Comparison of ENCODE assay signal across 7 mouse cellular contexts in genomic region chr9:64084231-64084630, GRCm38 (mm10). TPM values are rescaled to one million over a fixed set of nuclear protein-coding genes. Genes with fewer than 3 reads are reported as not detected.
DNase-seq lines count a peak whose midpoint lies in the region; ATAC-seq and TF ChIP-seq lines count a peak whose summit lies in the region.

No protein-coding gene starts in this region.

- H3K9me3 ChIP-seq in embryonic facial prominence, embryonic 15.5 days (replicated peaks): no peaks in the 10 kb centered on the region
- no peaks in the 10 kb centered on the region for H3K9me3 ChIP-seq in limb, embryonic 11.5 days (ENCODE audit: control insufficient read depth, low read length)

- H3K27ac ChIP-seq in embryonic facial prominence, embryonic 15.5 days (replicated peaks): peak overlapping the region; percentile 86
- H3K27ac ChIP-seq in limb, embryonic 11.5 days (replicated peaks; ENCODE audit: low read depth, low read length): no peak overlapping the region

- no peak overlapping the region for H3ac ChIP-seq in myocyte (ENCODE audit: control insufficient read depth, insufficient read length)

- ATAC-seq in Patski: peak; percentile 66
- no peak for ATAC-seq in embryonic facial prominence, embryonic 15.5 days (ENCODE audit: insufficient number of reproducible peaks, low FRiP score, low TSS enrichment, low read depth)
- no peak for ATAC-seq in limb, embryonic 11.5 days (ENCODE audit: insufficient number of reproducible peaks, low FRiP score, low TSS enrichment, low read depth)

- no peaks in the 10 kb centered on the region for H3K27me3 ChIP-seq in Patski
- H3K27me3 ChIP-seq in embryonic facial prominence, embryonic 15.5 days: no peaks in the 10 kb centered on the region
- 0 out of 2 replicates have a peak, but pooled peaks cover 2% of the 10 kb centered on the region for H3K27me3 ChIP-seq in limb, embryonic 11.5 days (ENCODE audit: control insufficient read depth, insufficient read depth, low read length)
- H3K27me3 ChIP-seq in myocyte (ENCODE audit: control insufficient read depth, insufficient read depth, insufficient read length): no peaks in the 10 kb centered on the region

- POLR2A ChIA-PET in Patski (lab: Charles Lee): interaction anchor here (1.0 to 1.7 kb wide), 2 partner anchors 21 to 117 kb away, joined by 3 read pairs; no protein-coding TSS in a partner anchor

- WGBS in embryonic facial prominence, embryonic 15.5 days: 37% methylated on average over 7 of the region's 7 CpGs
- WGBS in limb, embryonic 11.5 days: 27% methylated on average over 7 of the region's 7 CpGs

- no peak overlapping the region; the same call in 1 of the 2 replicates for H3K9ac ChIP-seq in embryonic facial prominence, embryonic 15.5 days
- peak overlapping the region; percentile 70 for H3K9ac ChIP-seq in limb, embryonic 11.5 days (ENCODE audit: low read length)

- no peak for TF ChIP-seq CTCF in Patski (IDR thresholded peaks at IDR 0.05)

- in situ Hi-C loops in Patski (cut with MboI; ENCODE audit: low pct_unique_long_range_greater_than_20kb): no loop called here

- CTCF ChIA-PET in Patski (lab: Charles Lee): interaction anchor here (1.0 to 1.8 kb wide), 7 partner anchors 14 to 128 kb away, joined by 3 to 5 read pairs (median 3); partner anchors contain the start of gene Smad6

- intact Hi-C loops in heart, postnatal 25 days (cut with DNase I): no loop called here
- intact Hi-C loops in left cerebral cortex, postnatal 36 days (cut with DNase I): no loop called here

- DNase-seq in Patski (ENCODE audit: low read depth, low spot score): peak; percentile 42
- peak; percentile 27 for DNase-seq in heart, postnatal 25 days (ENCODE audit: low spot score)
- DNase-seq in limb, embryonic 11.5 days (ENCODE audit: low spot score): no peak
- no peak for DNase-seq in yolk sac, embryonic 10.5 days (ENCODE audit: low spot score)
- no peak for DNase-seq in left cerebral cortex, postnatal 36 days (ENCODE audit: low spot score in 2 of 2)

- peak overlapping the region; percentile 46 for H3K4me3 ChIP-seq in embryonic facial prominence, embryonic 15.5 days (replicated peaks)
- peak overlapping the region; percentile 28 for H3K4me3 ChIP-seq in limb, embryonic 11.5 days (ENCODE audit: low read depth, low read length)
- H3K4me3 ChIP-seq in myocyte: peak overlapping the region; percentile 13

- H3K4me2 ChIP-seq in embryonic facial prominence, embryonic 15.5 days (replicated peaks): peak overlapping the region; percentile 94
- peak overlapping the region; percentile 76 for H3K4me2 ChIP-seq in limb, embryonic 11.5 days (ENCODE audit: low read depth, severe bottlenecking)
- H3K4me2 ChIP-seq in myocyte (ENCODE audit: low read depth): peak overlapping the region; percentile 63

- no peaks in the 10 kb centered on the region for H3K79me2 ChIP-seq in myocyte (ENCODE audit: control insufficient read depth, insufficient read depth)

- no peaks in the 10 kb centered on the region for H3K36me3 ChIP-seq in embryonic facial prominence, embryonic 15.5 days
- H3K36me3 ChIP-seq in limb, embryonic 11.5 days (ENCODE audit: control insufficient read depth, insufficient read depth, low read length): no peaks in the 10 kb centered on the region
- H3K36me3 ChIP-seq in myocyte (ENCODE audit: control insufficient read depth, insufficient read depth): no peaks in the 10 kb centered on the region

- peaks cover 36% of the 10 kb centered on the region for H3K4me1 ChIP-seq in embryonic facial prominence, embryonic 15.5 days
- peaks cover 28% of the 10 kb centered on the region for H3K4me1 ChIP-seq in limb, embryonic 11.5 days (ENCODE audit: control insufficient read depth, insufficient read depth, low read length)

- no peak for TF ChIP-seq POLR2A in myocyte (IDR thresholded peaks at IDR 0.05; ENCODE audit: insufficient read length, low read depth)

TF ChIP-seq in myocyte, 11 proteins besides CTCF, POLR2A, EP300 and RAD21:
- TF ChIP-seq MYOD1 (IDR thresholded peaks at IDR 0.05; ENCODE audit: control insufficient read depth in 1 of 3, insufficient read length in 2 of 3, low read depth in 2 of 3) (no peak), MYOG (IDR thresholded peaks at IDR 0.05; ENCODE audit: control insufficient read depth in 1 of 3, insufficient read depth in 1 of 3, insufficient read length in 2 of 3, low read depth in 2 of 3) (no peak), USF1 (IDR thresholded peaks at IDR 0.05; ENCODE audit: low read depth) (no peak), SRF (IDR thresholded peaks at IDR 0.05; ENCODE audit: control insufficient read depth, insufficient read length, low read depth) (no peak), MAX (IDR thresholded peaks at IDR 0.05; ENCODE audit: low read depth) (no peak), TCF3 (IDR thresholded peaks at IDR 0.05; ENCODE audit: insufficient read length, low read depth) (no peak), CEBPB (IDR thresholded peaks at IDR 0.05; ENCODE audit: insufficient read depth, poor library complexity, severe bottlenecking) (no peak), E2F4 (IDR thresholded peaks at IDR 0.05; ENCODE audit: insufficient read depth) (no peak), TCF12 (IDR thresholded peaks at IDR 0.05; ENCODE audit: insufficient read depth, poor library complexity, severe bottlenecking) (no peak), POLR2AphosphoS2 (IDR thresholded peaks at IDR 0.05; ENCODE audit: insufficient read length, low read depth) (no peak), REST (IDR thresholded peaks at IDR 0.05; ENCODE audit: insufficient read depth, insufficient read length) (no peak)
TF ChIP-seq in myocyte: peak in this region for 0.

RNA-seq across cellular contexts. Expression of gene Lctl, which starts 32.7 kb away (rescaled TPM):
- polyA plus RNA-seq in Patski (2021) (2.2 TPM), myocyte (2012; fragmentation: generic; extraction: Trizol) (0.23 TPM)
- 0.16 TPM in 1 of 2 replicates, not detected in the other for polyA plus RNA-seq in embryonic facial prominence, embryonic 15.5 days (2015; fragmentation: Nextera tagmentation; extraction: Ambion mirVana)
- not detected for total RNA-seq in heart, postnatal 25 days (2021)
- not detected in 2 replicates for polyA plus RNA-seq in limb, embryonic 11.5 days (2014; fragmentation: Nextera tagmentation; extraction: Ambion mirVana)
- not detected for total RNA-seq in left cerebral cortex, postnatal 36 days (2021)

Comparison
In these comparisons a context has a peak if more than half of its experiments do, and no peak if none do; other contexts are left out.
1. DNase-seq: peak in Patski (single experiment) and heart, postnatal 25 days (single experiment); none in limb, embryonic 11.5 days (single experiment), yolk sac, embryonic 10.5 days (single experiment) and left cerebral cortex, postnatal 36 days (0 of 2).
2. Peak in every context shown above with its lines, with median percentiles within 50 percentile points of each other: H3K4me2 ChIP-seq and H3K4me3 ChIP-seq.